Mouse (Mus musculus): ENCODE results near the gene Cic. TPM values are rescaled to one million over a fixed set of nuclear protein-coding genes. Genes with fewer than 3 reads are reported as not detected.

The Cic gene
- total RNA-seq, 2 experiments from 2014 or later = 38.2 to 44.1 TPM

- peak; percentile 89 for DNase-seq
- intact Hi-C loops (cut with DNase I; ENCODE audit: low total_unique reads) = loop anchor here (5.0 kb wide), 1 partner anchor 37 kb away; no protein-coding TSS in a partner anchor
Observed at GRCm38 (mm10) chr7:25279076-25279860, 11.8 kb downstream of the Cic start.

GRCm38 (mm10) chr7:25279861-25280791 is 12.6 kb downstream of the Cic start:
- DNase-seq = peak; percentile 61
- intact Hi-C loops (cut with DNase I; ENCODE audit: low total_unique reads) = loop anchor here (5.0 kb wide), 1 partner anchor 38 kb away; no protein-coding TSS in a partner anchor

DNA sequence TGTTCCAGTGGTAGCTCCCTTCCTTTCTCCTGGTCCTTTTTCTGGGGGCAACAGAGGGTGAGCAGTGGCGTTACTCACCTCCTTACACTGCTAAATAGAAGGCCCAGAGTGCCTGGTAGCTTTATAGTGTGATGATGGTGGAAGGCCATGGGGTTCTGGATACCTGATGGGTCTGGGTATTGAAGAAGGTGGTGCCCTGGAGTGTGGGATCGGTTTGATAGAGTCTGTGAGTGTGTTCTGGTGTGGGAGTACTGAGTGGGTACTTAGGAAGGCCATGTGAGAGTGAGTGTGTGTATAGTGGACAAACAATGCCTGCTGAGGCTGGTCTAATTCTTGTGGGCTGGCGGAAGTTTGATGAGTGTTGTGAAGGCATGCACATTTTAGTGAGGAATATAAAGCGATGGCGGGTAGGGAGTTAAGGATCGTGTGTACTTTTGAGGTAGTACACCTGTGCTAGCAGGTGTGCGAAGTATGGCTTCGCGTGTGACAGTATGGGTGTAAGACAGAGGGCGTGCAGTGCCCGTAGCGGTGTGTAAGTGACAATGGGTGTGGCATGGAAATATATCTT is 13.7 kb downstream of the Cic start:
- intact Hi-C loops (cut with DNase I; ENCODE audit: low total_unique reads) = no loop called here
- DNase-seq = no peak

GRCm38 (mm10) chr7:25281734-25282601 is 14.5 kb downstream of the Cic start:
- DNase-seq = peak; percentile 99
- intact Hi-C loops (cut with DNase I; ENCODE audit: low total_unique reads) = no loop called here

- peak; percentile 58 for DNase-seq
- intact Hi-C loops (cut with DNase I; ENCODE audit: low total_unique reads) = no loop called here
Observed at GRCm38 (mm10) chr7:25282731-25283211, 15.3 kb downstream of the Cic start.

- intact Hi-C loops (cut with DNase I; ENCODE audit: low total_unique reads) = no loop called here
- DNase-seq = peak; percentile 38
Observed at GRCm38 (mm10) chr7:25283637-25284036, 16.1 kb downstream of the Cic start.

DNA sequence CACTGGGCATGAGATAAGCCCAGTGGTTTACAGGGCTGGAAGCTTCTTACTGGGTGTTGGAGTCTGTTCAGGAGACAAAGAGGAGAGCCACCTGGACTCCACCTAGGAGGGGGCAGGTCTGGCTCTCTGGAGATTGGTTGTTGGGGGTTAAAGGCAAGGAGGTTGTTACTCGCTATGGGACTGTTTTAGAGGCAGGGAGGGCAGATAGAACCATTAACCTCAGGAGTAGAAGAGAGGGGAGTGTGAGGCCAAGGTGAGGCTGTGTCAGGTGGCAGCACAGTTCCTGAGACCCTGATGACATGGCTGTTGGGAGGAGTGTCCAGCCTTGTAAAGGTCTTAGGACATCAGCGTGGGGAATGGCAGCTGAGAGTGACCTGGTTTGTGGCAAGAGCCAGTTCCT is 16.7 kb downstream of the Cic start:
- DNase-seq = peak; percentile 1
- intact Hi-C loops (cut with DNase I; ENCODE audit: low total_unique reads) = no loop called here

DNA sequence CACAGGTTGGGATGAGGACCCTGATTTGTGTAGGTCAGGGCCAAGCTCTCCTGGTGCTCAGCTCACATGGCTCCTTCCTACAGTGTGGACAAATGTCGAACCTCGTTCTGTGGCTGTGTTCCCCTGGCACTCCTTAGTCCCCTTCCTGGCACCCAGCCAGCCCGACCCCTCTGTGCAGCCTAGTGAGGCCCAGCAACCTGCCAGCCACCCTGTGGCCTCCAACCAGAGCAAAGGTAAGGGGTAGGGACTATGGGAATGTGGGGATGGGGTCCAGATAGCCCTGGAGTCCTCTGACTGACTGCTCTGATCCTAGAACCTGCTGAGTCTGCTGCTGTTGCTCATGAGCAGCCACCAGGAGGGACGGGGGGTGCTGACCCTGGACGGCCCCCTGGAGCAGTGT is 17.3 kb downstream of the Cic start:
- no peak for DNase-seq
- intact Hi-C loops (cut with DNase I; ENCODE audit: low total_unique reads) = no loop called here

- intact Hi-C loops (cut with DNase I; ENCODE audit: low total_unique reads) = no loop called here
- no peak for DNase-seq
Observed at GRCm38 (mm10) chr7:25285511-25286238, 18.2 kb downstream of the Cic start.

GRCm38 (mm10) chr7:25286989-25287388 is 19.5 kb downstream of the Cic start:
- DNase-seq = no peak
- intact Hi-C loops (cut with DNase I; ENCODE audit: low total_unique reads) = no loop called here

- DNase-seq = no peak
- intact Hi-C loops (cut with DNase I; ENCODE audit: low total_unique reads) = no loop called here
Observed at GRCm38 (mm10) chr7:25288011-25288410, 20.5 kb downstream of the Cic start.

DNA sequence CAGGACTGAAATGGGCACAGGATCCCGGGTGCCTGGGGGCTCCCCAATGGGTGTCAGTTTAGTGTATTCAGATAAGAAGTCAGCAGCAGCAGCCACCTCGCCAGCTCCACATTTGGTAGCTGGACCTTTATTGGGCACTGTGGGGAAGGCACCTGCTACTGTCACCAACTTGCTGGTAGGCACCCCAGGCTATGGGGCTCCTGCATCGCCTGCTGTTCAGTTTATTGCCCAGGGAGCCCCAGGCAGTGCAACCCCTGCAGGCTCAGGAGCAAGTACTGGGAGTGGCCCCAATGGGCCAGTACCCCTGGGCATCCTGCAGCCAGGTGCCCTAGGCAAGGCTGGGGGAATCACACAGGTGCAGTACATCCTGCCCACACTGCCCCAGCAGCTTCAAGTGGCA is 21.2 kb downstream of the Cic start:
- DNase-seq = no peak
- intact Hi-C loops (cut with DNase I; ENCODE audit: low total_unique reads) = no loop called here

DNA sequence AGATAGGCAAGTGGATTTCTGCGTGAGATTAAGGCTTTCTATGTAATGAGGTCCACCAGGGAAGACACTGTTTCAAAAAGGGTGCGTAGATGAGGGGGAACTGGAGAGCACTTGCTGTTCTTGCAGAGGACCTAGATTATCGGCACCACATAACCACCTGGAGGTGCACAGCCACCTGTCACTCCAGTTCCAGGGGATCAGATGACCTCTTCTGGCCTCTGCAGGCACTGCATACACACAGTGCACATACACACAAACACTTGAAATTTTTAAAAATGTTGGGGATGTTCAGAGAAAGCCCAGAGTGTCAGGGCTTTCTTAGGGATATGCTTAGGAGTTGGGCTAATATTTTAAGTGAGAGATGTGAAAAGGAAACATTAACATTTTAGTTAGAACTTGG is 22.4 kb downstream of the Cic start:
- DNase-seq = no peak
- intact Hi-C loops (cut with DNase I; ENCODE audit: low total_unique reads) = no loop called here

GRCm38 (mm10) chr7:25290463-25290862 is 23.0 kb downstream of the Cic start:
- DNase-seq = no peak
- intact Hi-C loops (cut with DNase I; ENCODE audit: low total_unique reads) = no loop called here

- peak; percentile 58 for DNase-seq
- intact Hi-C loops (cut with DNase I; ENCODE audit: low total_unique reads) = no loop called here
Observed at GRCm38 (mm10) chr7:25290911-25291310, 23.4 kb downstream of the Cic start.

DNA sequence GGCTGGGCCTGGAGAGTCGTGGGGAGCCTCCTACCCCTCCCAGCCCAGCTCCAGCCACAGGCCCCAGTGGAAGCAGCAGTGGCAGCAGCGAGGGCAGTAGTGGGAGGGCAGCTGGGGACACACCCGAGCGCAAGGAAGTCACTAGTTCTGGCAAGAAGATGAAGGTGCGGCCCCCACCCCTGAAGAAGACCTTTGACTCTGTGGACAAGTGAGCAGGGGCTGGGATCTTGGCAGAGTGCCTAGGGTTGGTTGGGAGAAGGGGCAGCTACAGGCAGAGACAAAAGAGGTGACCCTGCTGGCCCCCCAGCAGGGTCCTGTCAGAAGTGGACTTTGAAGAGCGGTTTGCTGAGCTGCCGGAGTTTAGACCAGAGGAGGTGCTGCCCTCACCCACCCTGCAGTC is 24.6 kb downstream of the Cic start:
- intact Hi-C loops (cut with DNase I; ENCODE audit: low total_unique reads) = no loop called here

DNA sequence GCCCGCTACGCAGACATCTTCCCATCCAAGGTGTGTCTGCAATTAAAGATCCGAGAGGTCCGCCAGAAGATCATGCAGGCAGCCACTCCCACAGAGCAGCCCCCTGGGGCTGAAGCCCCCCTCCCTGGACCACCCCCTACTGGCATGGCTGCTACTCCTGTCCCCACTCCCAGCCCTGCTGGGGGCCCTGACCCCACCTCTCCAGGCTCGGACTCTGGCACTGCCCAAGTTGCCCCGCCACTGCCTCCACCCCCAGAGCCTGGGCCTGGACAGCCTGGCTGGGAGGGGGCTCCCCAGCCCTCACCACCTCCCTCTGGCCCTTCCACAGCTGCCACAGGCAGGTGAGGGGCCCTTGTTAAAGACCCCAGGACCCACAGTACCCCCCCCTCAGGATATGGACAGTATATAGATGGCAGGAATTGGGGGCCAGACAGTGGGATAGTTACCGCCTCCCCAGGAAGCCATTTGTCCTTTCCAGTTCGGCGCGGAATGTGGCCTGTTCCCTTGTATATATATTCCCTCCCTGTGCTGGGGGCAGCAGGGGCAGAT is 25.8 kb downstream of the Cic start:
- peak; percentile 7 for DNase-seq
- intact Hi-C loops (cut with DNase I; ENCODE audit: low total_unique reads) = no loop called here

More for the DNA sequence above, 24.6 kb downstream of the Cic start:
- DNase-seq = peak; percentile 7

DNA sequence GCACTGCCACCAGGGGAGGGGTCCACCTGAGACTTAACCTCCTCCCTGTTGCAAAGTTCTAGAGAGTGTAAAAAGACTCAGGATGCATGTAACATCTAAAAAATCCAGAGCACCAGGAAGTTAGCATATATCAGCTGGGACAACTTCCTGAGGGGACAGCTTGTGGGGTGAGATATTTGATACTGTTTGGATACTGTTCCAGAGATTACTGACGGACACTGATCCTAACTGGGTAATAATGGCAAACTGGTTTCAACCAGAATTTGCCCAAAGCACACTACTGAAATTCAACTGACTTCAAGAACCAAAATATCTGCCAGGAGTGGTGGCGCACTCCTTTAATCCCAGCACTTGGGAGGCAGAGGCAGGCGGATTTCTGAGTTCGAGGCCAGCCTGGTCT is 27.0 kb downstream of the Cic start:
- intact Hi-C loops (cut with DNase I; ENCODE audit: low total_unique reads) = no loop called here
- no peak for DNase-seq
